Mouse (Mus musculus) kidney, embryonic 16.5 days (tissue): Measurements from ENCODE around the gene Zfp13. TPM values are rescaled to one million over a fixed set of nuclear protein-coding genes. Genes with fewer than 3 reads are reported as not detected.
A peak's percentile ranks its signal among the peaks of the same experiment; 100 is the strongest.
"Not testable (repeated sequence)": the region's sequence is repeated elsewhere in the genome, so short reads cannot be mapped to it uniquely, and the experiment has no call there.

ENCODE experiments used
- ATAC-seq: fragments of 200-750 bp; cut with Nextera tagmentation; 2 replicates; pipeline ENCODE4 v1.8.0; 2017; ENCODE audit warnings: moderate TSS enrichment; ENCODE audit not compliant: low FRiP score, low TSS enrichment
- H3K27ac ChIP-seq: fragments of 300-500 bp; sonication (generic); 2 replicates; pipeline ENCODE4 v1.5.1; 2014; ENCODE audit warnings: low read length
- H3K27me3 ChIP-seq: fragments of 300-500 bp; sonication (generic); 2 replicates; pipeline ENCODE4 v1.6.1; 2014; ENCODE audit warnings: low read length, control low read depth, mixed read lengths; ENCODE audit not compliant: insufficient read depth
- H3K36me3 ChIP-seq: fragments of 300-500 bp; sonication (generic); 2 replicates; pipeline ENCODE4 v1.6.1; 2014; ENCODE audit warnings: low read length, control low read depth, mixed read lengths; ENCODE audit not compliant: insufficient read depth
- H3K4me1 ChIP-seq: fragments of 300-500 bp; sonication (generic); 2 replicates; pipeline ENCODE4 v1.6.1; 2014; ENCODE audit warnings: low read length, control low read depth, mixed read lengths; ENCODE audit not compliant: insufficient read depth
- H3K4me2 ChIP-seq: fragments of 300-500 bp; sonication (generic); replicated peaks from 2 replicates; pipeline ENCODE4 v1.6.1; 2014; ENCODE audit warnings: low read depth, low read length
- H3K4me3 ChIP-seq: fragments of 300-500 bp; sonication (generic); 2 replicates; pipeline ENCODE4 v1.5.1; 2014; ENCODE audit warnings: mild to moderate bottlenecking, low read length
- H3K9ac ChIP-seq: fragments of 300-500 bp; sonication (generic); replicated peaks from 2 replicates; pipeline ENCODE4 v1.6.1; 2014; ENCODE audit warnings: low read length
- H3K9me3 ChIP-seq: fragments of 300-500 bp; sonication (generic); 2 replicates; pipeline ENCODE4 v1.6.1; 2016; ENCODE audit warnings: low read length, control low read depth
- WGBS: fragments of 180-500 bp; shearing (Covaris S2); extraction: QIAGEN DNeasy Blood & Tissue Kit; methylation state at CpG from one replicate; pipeline ENCODE4 v1.1.7; 2014; 5-methylcytosine and 5-hydroxymethylcytosine counted together
- polyA plus RNA-seq: library from polyadenylated mRNA; unstranded; fragments of >200 nt; fragmentation: Nextera tagmentation; extraction: Ambion mirVana; gene quantifications from 2 replicates; pipeline ENCODE4 v1.2.1, GENCODE M21; 2015

Gene Zfp13
- polyA plus RNA-seq, 1 experiment from 2014 or later: 19.3 TPM

GRCm38 (mm10) chr17:23539608-23540007 lies 59.7 kb downstream of the Zfp13 start:
- 90% methylated on average over 5 of the region's 5 CpGs for WGBS
- Histone ChIP-seq H3K36me3 (no peaks in the 10 kb centered on the region), H3K4me2 (no peak overlapping the region), H3K4me3 (no peak overlapping the region), H3K27me3 (peaks cover 28% of the 10 kb centered on the region), H3K9me3 (no peaks in the 10 kb centered on the region), H3K9ac (no peak overlapping the region), H3K4me1 (peaks cover 22% of the 10 kb centered on the region), H3K27ac (no peak overlapping the region)
- no peak for ATAC-seq

GRCm38 (mm10) chr17:23538299-23539015 lies 60.8 kb downstream of the Zfp13 start:
- Histone ChIP-seq H3K4me3 (peak overlapping the region; percentile 46), H3K4me2 (peak overlapping the region; percentile 65), H3K36me3 (no peaks in the 10 kb centered on the region), H3K9me3 (no peaks in the 10 kb centered on the region), H3K27me3 (peaks cover 35% of the 10 kb centered on the region), H3K9ac (no peak overlapping the region), H3K4me1 (peaks cover 25% of the 10 kb centered on the region), H3K27ac (no peak overlapping the region)
- 17% methylated on average over 21 of the region's 21 CpGs for WGBS
- no peak for ATAC-seq

- no peak overlapping the region for H3K9ac ChIP-seq
- H3K4me3 ChIP-seq: peak overlapping the region; percentile 46
- H3K27ac ChIP-seq: no peak overlapping the region
- H3K4me2 ChIP-seq: peak overlapping the region; percentile 65
- no peaks in the 10 kb centered on the region for H3K36me3 ChIP-seq
- 6% methylated on average over 27 of the region's 27 CpGs for WGBS
- H3K4me1 ChIP-seq: peaks cover 22% of the 10 kb centered on the region
- no peak for ATAC-seq
- peaks cover 35% of the 10 kb centered on the region for H3K27me3 ChIP-seq
- no peaks in the 10 kb centered on the region for H3K9me3 ChIP-seq
Observed at GRCm38 (mm10) chr17:23537554-23538255, 61.6 kb downstream of the Zfp13 start.

GRCm38 (mm10) chr17:23535046-23535788 lies 64.1 kb downstream of the Zfp13 start:
- H3K27ac ChIP-seq, H3K9me3 ChIP-seq, H3K9ac ChIP-seq, H3K36me3 ChIP-seq, ATAC-seq: not testable (repeated sequence)
- peaks cover 35% of the 10 kb centered on the region for H3K27me3 ChIP-seq
- WGBS: under 1% methylated on average over 16 of the region's 29 CpGs
- H3K4me3 ChIP-seq: peak overlapping the region; percentile 8
- peak overlapping the region; percentile 37 for H3K4me2 ChIP-seq
- H3K4me1 ChIP-seq: peaks cover 14% of the 10 kb centered on the region; the same call in 1 of the 2 replicates

- not testable (repeated sequence) for H3K4me2 ChIP-seq, H3K9ac ChIP-seq, H3K27ac ChIP-seq, H3K9me3 ChIP-seq, H3K4me3 ChIP-seq, ATAC-seq, H3K36me3 ChIP-seq
- 9% methylated on average over 10 of the region's 23 CpGs for WGBS
- peaks cover 26% of the 10 kb centered on the region for H3K27me3 ChIP-seq
- H3K4me1 ChIP-seq: peaks cover 14% of the 10 kb centered on the region; the same call in 1 of the 2 replicates
Observed at GRCm38 (mm10) chr17:23533591-23534490, 65.4 kb downstream of the Zfp13 start.

GRCm38 (mm10) chr17:23531408-23531807 lies 67.9 kb downstream of the Zfp13 start:
- H3K27me3 ChIP-seq, H3K4me2 ChIP-seq, H3K9me3 ChIP-seq, H3K9ac ChIP-seq, H3K4me3 ChIP-seq, H3K4me1 ChIP-seq, H3K27ac ChIP-seq, ATAC-seq, H3K36me3 ChIP-seq: not testable (repeated sequence)
- WGBS: 25% methylated on average over 1 of the region's 1 CpGs

Other genes starting within 250 kb of the Zfp13 start
- not detected in 2 replicates for gene Vmn2r116, start 214.9 kb downstream of the Zfp13 start, polyA plus RNA-seq
- not detected in 2 replicates for gene Vmn2r117, start 119.8 kb downstream of the Zfp13 start, polyA plus RNA-seq
- gene Zfp213, start 35.2 kb downstream of the Zfp13 start, polyA plus RNA-seq: 24.1 and 26.5 TPM in 2 replicates
- 0.26 TPM in 1 of 2 replicates, not detected in the other for gene Zscan10, start 1.4 kb upstream of the Zfp13 start, polyA plus RNA-seq
- 1.1 and 1.2 TPM in 2 replicates for gene Mmp25, start 45.8 kb upstream of the Zfp13 start, polyA plus RNA-seq
- 1.7 and 2.0 TPM in 2 replicates for gene Bicdl2, start 61.0 kb upstream of the Zfp13 start, polyA plus RNA-seq
- gene Hcfc1r1, start 74.1 kb upstream of the Zfp13 start, polyA plus RNA-seq: 73.4 and 83.7 TPM in 2 replicates
- 59.8 and 65.5 TPM in 2 replicates for gene Thoc6, start 74.4 kb upstream of the Zfp13 start, polyA plus RNA-seq
- gene Tnfrsf12a, start 78.0 kb upstream of the Zfp13 start, polyA plus RNA-seq: 28.9 and 31.2 TPM in 2 replicates
- gene Cldn6, start 79.8 kb upstream of the Zfp13 start, polyA plus RNA-seq: 242 and 253 TPM in 2 replicates
- gene Cldn9, start 84.5 kb upstream of the Zfp13 start, polyA plus RNA-seq: 60.0 and 63.5 TPM in 2 replicates
- gene 1520401A03Rik, start 123.3 kb upstream of the Zfp13 start, polyA plus RNA-seq: 0.15 and 0.61 TPM in 2 replicates
- gene Pkmyt1, start 126.8 kb upstream of the Zfp13 start, polyA plus RNA-seq: 53.0 and 56.2 TPM in 2 replicates
- gene Paqr4, start 141.4 kb upstream of the Zfp13 start, polyA plus RNA-seq: 22.9 and 25.4 TPM in 2 replicates
- gene Kremen2, start 146.3 kb upstream of the Zfp13 start, polyA plus RNA-seq: 0.81 and 1.3 TPM in 2 replicates
- gene Flywch1, start 172.1 kb upstream of the Zfp13 start, polyA plus RNA-seq: 101 and 104 TPM in 2 replicates
- 31.7 and 35.0 TPM in 2 replicates for gene Flywch2, start 186.6 kb upstream of the Zfp13 start, polyA plus RNA-seq
- 411 and 514 TPM in 2 replicates for gene Srrm2, start 191.0 kb upstream of the Zfp13 start, polyA plus RNA-seq
- gene Elob, start 229.6 kb upstream of the Zfp13 start, polyA plus RNA-seq: 954 and 966 TPM in 2 replicates
- gene Prss33, start 236.6 kb upstream of the Zfp13 start, polyA plus RNA-seq: not detected in 2 replicates
- not detected in 2 replicates for gene Prss32, start 244.4 kb upstream of the Zfp13 start, polyA plus RNA-seq
- 3.5 and 4.1 TPM in 2 replicates for gene Prss41, start 244.7 kb upstream of the Zfp13 start, polyA plus RNA-seq